Mouse (Mus musculus) heart, adult 18-20 months (tissue): ENCODE measurements around the gene Bak1. TPM values are rescaled to one million over a fixed set of nuclear protein-coding genes. Genes with fewer than 3 reads are reported as not detected.
A peak's percentile ranks its signal among the peaks of the same experiment; 100 is the strongest.

Experiments used
- DNase-seq, 2 experiments: peaks; one replicate each; pipeline ENCODE4 v3.0.0; 2021 to 2022; ENCODE audit warnings: mixed read lengths in 1 of 2
- total RNA-seq, 2 experiments: library from RNA; stranded (reverse); gene quantifications; 2 replicates each; pipeline ENCODE4 v1.2.3; 2021

Gene Bak1
- total RNA-seq, 2 experiments from 2014 or later, result 14.9 to 16.4 TPM

DNA sequence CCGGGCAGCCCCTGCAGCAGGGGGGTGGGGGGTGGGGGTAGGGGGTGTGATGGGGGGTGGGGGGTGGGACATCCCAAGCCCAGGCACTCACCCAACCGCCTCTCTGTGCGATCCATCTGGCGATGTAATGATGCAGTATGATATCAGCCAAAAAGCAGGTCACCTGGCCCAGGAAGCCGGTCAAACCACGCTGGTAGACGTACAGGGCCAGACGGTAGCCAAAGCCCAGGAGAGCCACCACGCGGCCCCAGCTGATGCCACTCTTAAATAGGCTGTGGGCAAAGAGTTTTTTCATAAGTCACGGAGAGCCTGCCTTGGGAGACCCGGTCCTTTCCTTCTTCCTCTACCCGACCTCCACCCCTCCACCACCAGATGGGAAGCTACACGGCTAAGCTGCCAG, 7.7 kb downstream of the Bak1 start:
- DNase-seq, result no peak

GRCm38 (mm10) chr17:27018555-27019196, 10.1 kb downstream of the Bak1 start:
- DNase-seq, result peak in 1 of 2 experiments; percentile 31

- DNase-seq, result peak; percentile 88 to 95
These were observed 11.0 kb downstream of the Bak1 start for GRCm38 (mm10) chr17:27017564-27018499.

GRCm38 (mm10) chr17:27012909-27013308, 15.9 kb downstream of the Bak1 start:
- no peak for DNase-seq

DNA sequence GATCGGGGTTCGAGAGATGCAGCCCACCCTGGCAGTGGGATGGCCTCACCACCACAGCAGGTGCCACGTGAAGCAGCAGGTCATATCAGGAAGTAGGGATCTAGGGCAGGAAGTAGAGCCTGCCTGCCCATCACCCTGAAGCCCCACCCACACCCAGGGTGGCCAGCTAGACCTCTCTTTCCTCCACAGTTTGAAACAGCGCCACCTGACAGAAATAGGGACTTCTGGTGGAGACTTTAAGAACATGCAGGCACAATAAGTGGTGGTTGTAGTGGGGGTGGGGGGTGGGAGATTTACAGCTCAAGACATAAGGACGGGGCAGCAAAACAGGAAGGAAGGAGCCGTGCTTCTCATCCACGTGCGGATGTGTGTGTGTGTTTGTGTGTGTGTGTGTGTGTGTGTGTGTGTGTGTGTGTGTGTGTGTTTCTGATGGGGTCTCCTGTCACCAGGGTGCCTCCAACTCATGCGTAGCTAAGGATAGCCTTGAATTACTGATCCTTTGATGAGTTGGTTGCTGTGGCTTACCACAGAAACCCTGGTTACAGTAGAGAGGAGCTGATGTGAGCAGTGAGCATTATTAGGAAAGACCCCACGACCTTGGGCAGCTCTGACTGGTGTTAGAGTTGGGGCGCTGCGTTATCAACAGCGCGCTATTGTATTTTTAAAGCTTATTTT, 16.7 kb downstream of the Bak1 start:
- DNase-seq, result peak in 1 of 2 experiments; percentile 33

DNA sequence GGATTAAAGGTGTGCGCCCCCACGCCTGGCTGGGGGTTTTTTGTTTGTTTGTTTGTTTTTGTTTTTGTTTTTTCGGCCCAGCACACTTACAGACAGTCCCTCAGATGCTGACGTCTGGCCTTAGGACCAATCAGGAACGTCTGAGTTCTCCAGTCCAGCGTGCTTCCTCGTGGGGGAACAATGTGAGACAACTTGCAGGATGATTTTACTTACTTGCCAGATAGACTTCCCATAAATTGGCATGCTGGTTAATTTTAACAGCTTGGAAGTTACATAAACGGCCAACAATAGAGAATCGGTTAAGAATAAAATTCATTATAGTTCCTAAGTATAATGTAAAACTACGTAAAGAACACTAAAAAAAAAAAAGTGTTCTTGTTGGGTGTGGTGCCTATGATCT, 17.6 kb downstream of the Bak1 start:
- DNase-seq, result no peak

GRCm38 (mm10) chr17:27008277-27008676, 20.5 kb downstream of the Bak1 start:
- no peak for DNase-seq

DNA sequence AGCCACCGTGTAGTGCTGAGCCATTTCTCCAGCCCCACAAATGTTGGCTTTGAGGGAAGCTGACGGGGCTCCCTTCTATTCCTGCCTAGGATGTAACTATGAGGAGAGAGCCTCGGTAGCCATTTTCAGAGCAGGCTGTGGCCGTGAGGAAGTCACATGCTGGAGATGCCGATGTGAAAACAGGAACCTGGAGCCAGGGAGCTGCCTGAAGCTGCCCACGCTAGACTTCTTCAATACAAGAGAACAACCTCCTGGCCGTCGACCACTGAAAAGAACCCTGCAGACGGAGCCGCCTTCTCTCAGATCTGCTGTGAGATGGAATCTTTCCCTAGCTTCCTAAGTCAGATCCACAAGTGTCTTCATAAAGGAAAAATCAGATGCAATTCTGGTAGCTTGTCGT, 23.2 kb downstream of the Bak1 start:
- no peak for DNase-seq

DNA sequence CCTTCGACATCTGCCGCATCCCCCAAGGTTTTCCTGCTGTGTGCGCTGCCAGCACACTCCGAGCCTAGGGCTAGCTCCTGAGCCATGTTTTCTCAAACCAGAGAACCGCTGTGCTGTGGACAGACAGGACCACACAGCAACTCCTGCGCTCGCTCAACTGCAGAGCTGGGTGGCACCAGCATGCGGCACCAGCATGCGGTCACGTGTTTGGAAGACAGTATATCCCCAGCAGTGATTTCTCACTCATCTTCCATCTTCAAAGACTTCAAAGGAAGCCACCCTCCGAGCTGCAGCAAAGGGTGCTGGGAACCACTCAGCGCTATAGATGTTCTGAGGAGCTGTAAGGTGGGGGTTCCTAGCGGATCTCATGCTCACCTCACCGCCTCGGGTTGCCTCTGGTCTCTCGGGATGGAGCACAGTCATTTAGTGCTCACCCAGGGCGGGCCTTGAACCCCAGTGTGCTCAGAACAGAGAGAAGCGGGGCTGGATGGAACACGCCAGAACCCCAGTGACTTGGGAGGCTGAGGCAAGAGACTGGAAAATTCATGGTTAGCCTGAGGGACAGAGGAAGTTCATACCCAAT, 23.8 kb downstream of the Bak1 start:
- no peak for DNase-seq

- DNase-seq, result peak; percentile 28 to 85
These were observed 24.4 kb downstream of the Bak1 start for GRCm38 (mm10) chr17:27004431-27004830.

- DNase-seq, result peak in 1 of 2 experiments; percentile 39
These were observed 26.9 kb downstream of the Bak1 start for GRCm38 (mm10) chr17:27001889-27002288.

- DNase-seq, result peak in 1 of 2 experiments; percentile 12
These were observed 27.7 kb downstream of the Bak1 start for GRCm38 (mm10) chr17:27001151-27001550.

GRCm38 (mm10) chr17:26999996-27000395, 28.8 kb downstream of the Bak1 start:
- DNase-seq, result peak in 1 of 2 experiments; percentile 23

DNA sequence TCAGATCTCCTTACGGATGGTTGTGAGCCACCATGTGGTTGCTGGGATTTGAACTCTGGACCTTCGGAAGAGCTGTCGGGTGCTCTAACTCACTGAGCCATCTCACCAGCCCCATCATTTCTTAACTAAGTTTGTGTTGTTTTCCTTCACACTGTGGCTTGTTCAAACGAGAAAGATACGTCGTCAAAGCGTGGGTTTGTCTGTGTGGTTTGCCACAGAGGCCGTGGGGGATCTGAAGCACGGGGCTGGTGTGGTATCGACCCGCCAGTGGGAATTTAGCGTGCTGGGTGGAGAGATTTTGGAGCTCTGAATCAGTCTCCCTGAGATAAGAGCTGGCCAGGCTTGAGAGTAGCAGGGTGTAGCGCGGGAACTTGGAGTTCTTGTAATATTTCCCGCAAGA, 30.5 kb downstream of the Bak1 start:
- DNase-seq, result peak in 1 of 2 experiments; percentile 41

- DNase-seq, result no peak
These were observed 31.1 kb downstream of the Bak1 start for GRCm38 (mm10) chr17:26997661-26998060.

GRCm38 (mm10) chr17:26995562-26995961, 33.2 kb downstream of the Bak1 start:
- DNase-seq, result no peak

DNA sequence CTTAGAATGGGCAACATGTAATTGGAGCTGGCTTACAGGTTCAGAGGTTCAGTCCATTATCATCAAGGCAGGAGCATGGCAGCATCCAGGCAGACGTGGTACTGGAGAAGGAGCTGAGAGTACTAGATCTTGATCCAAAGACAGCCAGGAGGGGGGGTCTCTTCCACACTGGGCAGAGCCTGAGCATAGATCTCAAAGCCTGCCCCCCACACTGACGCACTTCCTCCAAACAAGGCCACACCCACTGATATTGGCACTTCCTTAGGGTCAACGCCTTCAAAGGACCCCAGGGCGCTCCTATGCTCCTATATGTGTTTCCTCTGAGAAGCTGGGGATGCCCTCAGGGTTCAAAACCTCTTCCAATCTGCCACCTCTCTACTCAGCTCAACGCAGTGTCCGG, 33.8 kb downstream of the Bak1 start:
- DNase-seq, result no peak

- DNase-seq, result peak; percentile 77 to 86
These were observed 34.4 kb downstream of the Bak1 start for GRCm38 (mm10) chr17:26994410-26994809.

- no peak for DNase-seq
These were observed 38.3 kb downstream of the Bak1 start for GRCm38 (mm10) chr17:26990521-26990920.

GRCm38 (mm10) chr17:26985503-26986179, 43.2 kb downstream of the Bak1 start:
- DNase-seq, result no peak

GRCm38 (mm10) chr17:26983382-26983781, 45.4 kb downstream of the Bak1 start:
- peak; percentile 35 to 53 for DNase-seq

GRCm38 (mm10) chr17:26981050-26981449, 47.8 kb downstream of the Bak1 start:
- no peak for DNase-seq
